Mouse (Mus musculus) stomach, embryonic 16.5 days (tissue): ENCODE data around the gene Tnrc18. TPM values are rescaled to one million over a fixed set of nuclear protein-coding genes. Genes with fewer than 3 reads are reported as not detected.

ENCODE experiments used
- ATAC-seq: fragments of 200-750 bp; cut with Nextera tagmentation; 2 replicates; pipeline ENCODE4 v1.8.0; 2017; ENCODE audit warnings: moderate number of reproducible peaks, moderate TSS enrichment; ENCODE audit not compliant: insufficient read depth, low FRiP score
- H3K27ac ChIP-seq: fragments of 300-500 bp; sonication (generic); 2 replicates; pipeline ENCODE4 v1.5.1; 2014; ENCODE audit warnings: low read length
- H3K27me3 ChIP-seq: fragments of 300-500 bp; sonication (generic); 2 replicates; pipeline ENCODE4 v1.6.1; 2014; ENCODE audit warnings: low read length, control low read depth, mixed read lengths; ENCODE audit not compliant: control insufficient read depth, insufficient read depth
- H3K36me3 ChIP-seq: fragments of 300-500 bp; sonication (generic); 2 replicates; pipeline ENCODE4 v1.6.1; 2014; ENCODE audit warnings: low read length; ENCODE audit not compliant: control insufficient read depth, insufficient read depth
- H3K4me1 ChIP-seq: fragments of 300-500 bp; sonication (generic); 2 replicates; pipeline ENCODE4 v1.6.1; 2014; ENCODE audit warnings: low read length, control low read depth, mixed read lengths; ENCODE audit not compliant: control insufficient read depth, insufficient read depth
- H3K4me2 ChIP-seq: fragments of 300-500 bp; sonication (generic); 2 replicates; pipeline ENCODE4 v1.6.1; 2014; ENCODE audit warnings: low read depth, low read length, mixed read lengths
- H3K4me3 ChIP-seq: fragments of 300-500 bp; sonication (generic); replicated peaks from 2 replicates; pipeline ENCODE4 v1.5.1; 2014; ENCODE audit warnings: mild to moderate bottlenecking, low read length
- H3K9ac ChIP-seq: fragments of 300-500 bp; sonication (generic); 2 replicates; pipeline ENCODE4 v1.6.1; 2014; ENCODE audit warnings: low read length
- H3K9me3 ChIP-seq: fragments of 300-500 bp; sonication (generic); replicated peaks from 2 replicates; pipeline ENCODE4 v1.6.1; 2016; ENCODE audit warnings: low read length, control low read depth; ENCODE audit not compliant: control insufficient read depth
- WGBS: fragments of 180-500 bp; shearing (Covaris S2); extraction: QIAGEN DNeasy Blood & Tissue Kit; methylation state at CpG from one replicate; pipeline ENCODE4 v1.1.7; 2014; 5-methylcytosine and 5-hydroxymethylcytosine counted together
- polyA plus RNA-seq: library from polyadenylated mRNA; unstranded; fragments of >200 nt; fragmentation: Nextera tagmentation; extraction: Ambion mirVana; gene quantifications from 2 replicates; pipeline ENCODE4 v1.2.1, GENCODE M21; 2015

The Tnrc18 gene
- polyA plus RNA-seq, 1 experiment from 2014 or later = 16.9 TPM

DNA sequence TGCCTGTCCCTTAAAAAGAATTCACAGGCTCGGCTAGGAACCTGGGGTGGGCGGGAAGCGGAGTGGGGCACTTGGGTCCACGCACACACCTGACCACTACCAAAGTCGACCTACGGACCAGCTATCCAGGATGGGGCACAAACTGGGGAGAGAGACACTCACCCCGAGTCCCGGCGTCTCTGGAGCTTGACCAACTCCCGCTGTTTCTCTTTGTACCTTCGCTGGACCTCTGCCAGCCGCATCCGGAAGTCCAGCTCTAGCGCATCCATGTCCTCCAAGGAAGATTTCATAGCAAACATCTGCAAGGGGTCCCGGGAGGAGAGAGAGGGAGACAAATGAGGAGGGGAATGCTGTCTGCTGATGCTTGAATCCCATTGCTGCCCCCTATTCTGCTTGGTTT, 52.6 kb downstream of the Tnrc18 start:
- H3K36me3 ChIP-seq = peaks cover 38% of the 10 kb centered on the region

DNA sequence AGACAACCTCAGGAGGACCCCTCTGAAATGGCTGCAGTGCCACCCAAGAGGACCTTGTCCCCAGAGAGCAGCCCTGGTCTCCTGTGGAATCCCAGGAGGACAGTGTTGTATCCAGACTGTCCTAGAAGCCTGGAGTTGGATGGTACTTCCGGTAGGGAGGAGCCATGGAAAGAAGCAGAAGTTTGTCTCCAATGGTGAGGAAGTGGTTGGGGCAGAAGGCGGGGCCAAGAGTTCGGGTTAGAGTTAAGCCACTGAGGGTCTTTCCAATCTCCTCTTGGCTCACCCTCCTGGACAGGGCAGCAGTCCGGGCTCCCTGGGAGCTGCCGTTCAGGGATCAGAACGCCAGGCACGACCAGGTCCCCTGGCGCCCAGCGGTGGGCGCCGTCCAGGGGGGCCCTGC, 53.2 kb downstream of the Tnrc18 start:
- no peak for ATAC-seq
- 62% methylated on average over 11 of the region's 11 CpGs for WGBS
- peaks cover 43% of the 10 kb centered on the region for H3K36me3 ChIP-seq

More for the DNA sequence above, 52.6 kb downstream of the Tnrc18 start:
- H3K27ac ChIP-seq = no peak overlapping the region
- no peaks in the 10 kb centered on the region for H3K9me3 ChIP-seq
- H3K4me3 ChIP-seq = no peak overlapping the region
- H3K9ac ChIP-seq = no peak overlapping the region
- ATAC-seq = no peak
- no peak overlapping the region for H3K4me2 ChIP-seq
- H3K27me3 ChIP-seq = no peaks in the 10 kb centered on the region
- peaks cover 8% of the 10 kb centered on the region; the same call in 1 of the 2 replicates for H3K4me1 ChIP-seq
- WGBS = 85% methylated on average over 15 of the region's 15 CpGs

GRCm38 (mm10) chr5:142762082-142762807, 55.2 kb downstream of the Tnrc18 start:
- Histone ChIP-seq H3K27ac (no peak overlapping the region), H3K9me3 (no peaks in the 10 kb centered on the region), H3K4me1 (no peaks in the 10 kb centered on the region), H3K36me3 (peaks cover 51% of the 10 kb centered on the region), H3K27me3 (no peaks in the 10 kb centered on the region), H3K4me2 (no peak overlapping the region), H3K4me3 (no peak overlapping the region), H3K9ac (no peak overlapping the region)
- ATAC-seq = no peak
- 89% methylated on average over 21 of the region's 21 CpGs for WGBS

More for the DNA sequence above, 53.2 kb downstream of the Tnrc18 start:
- Histone ChIP-seq H3K9me3 (no peaks in the 10 kb centered on the region), H3K4me1 (peaks cover 8% of the 10 kb centered on the region; the same call in 1 of the 2 replicates), H3K4me3 (no peak overlapping the region), H3K27ac (no peak overlapping the region), H3K27me3 (no peaks in the 10 kb centered on the region), H3K4me2 (no peak overlapping the region), H3K9ac (no peak overlapping the region)

- no peak overlapping the region for H3K4me3 ChIP-seq
- WGBS = 88% methylated on average over 16 of the region's 16 CpGs
- H3K36me3 ChIP-seq = peaks cover 51% of the 10 kb centered on the region
Observed at GRCm38 (mm10) chr5:142761326-142761983, 56.0 kb downstream of the Tnrc18 start.

GRCm38 (mm10) chr5:142759786-142760185, 57.7 kb downstream of the Tnrc18 start:
- 84% methylated on average over 8 of the region's 8 CpGs for WGBS
- no peak for ATAC-seq
- no peak overlapping the region for H3K9ac ChIP-seq
- no peak overlapping the region for H3K27ac ChIP-seq
- H3K4me3 ChIP-seq = no peak overlapping the region
- peaks cover 52% of the 10 kb centered on the region for H3K36me3 ChIP-seq
- H3K4me2 ChIP-seq = no peak overlapping the region
- no peaks in the 10 kb centered on the region for H3K27me3 ChIP-seq
- H3K9me3 ChIP-seq = no peaks in the 10 kb centered on the region
- H3K4me1 ChIP-seq = no peaks in the 10 kb centered on the region

More at GRCm38 (mm10) chr5:142761326-142761983, 56.0 kb downstream of the Tnrc18 start:
- no peak overlapping the region for H3K9ac ChIP-seq
- H3K27me3 ChIP-seq = no peaks in the 10 kb centered on the region
- ATAC-seq = no peak
- H3K4me1 ChIP-seq = no peaks in the 10 kb centered on the region
- H3K4me2 ChIP-seq = no peak overlapping the region
- no peaks in the 10 kb centered on the region for H3K9me3 ChIP-seq
- H3K27ac ChIP-seq = no peak overlapping the region

- Histone ChIP-seq H3K9ac (no peak overlapping the region), H3K4me3 (no peak overlapping the region), H3K9me3 (no peaks in the 10 kb centered on the region), H3K4me1 (no peaks in the 10 kb centered on the region), H3K27ac (no peak overlapping the region), H3K36me3 (peaks cover 21% of the 10 kb centered on the region), H3K4me2 (no peak overlapping the region), H3K27me3 (no peaks in the 10 kb centered on the region)
- ATAC-seq = no peak
- WGBS = 56% methylated on average over 13 of the region's 13 CpGs
Observed at GRCm38 (mm10) chr5:142752241-142752640, 65.2 kb downstream of the Tnrc18 start.

DNA sequence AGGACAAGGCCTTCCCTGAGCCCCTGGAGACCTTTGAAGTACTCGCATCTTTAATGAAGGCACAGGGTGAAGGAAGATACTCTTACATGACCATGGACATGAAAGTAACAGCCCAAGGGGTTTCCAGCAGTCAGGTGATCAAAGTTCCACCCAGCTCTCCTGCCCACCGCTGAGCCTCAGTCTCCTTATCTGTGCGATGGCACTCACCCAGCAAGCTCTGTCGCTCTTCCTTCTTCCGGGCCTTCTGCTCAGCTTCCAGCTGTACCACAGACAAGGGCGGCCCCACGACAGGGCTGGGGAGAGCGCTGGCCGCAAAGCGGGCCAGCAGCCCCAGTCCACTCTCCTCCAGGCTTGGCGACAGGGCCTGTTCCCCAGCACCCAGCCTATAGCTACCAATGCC, 67.3 kb downstream of the Tnrc18 start:
- peaks cover 22% of the 10 kb centered on the region for H3K36me3 ChIP-seq
- no peaks in the 10 kb centered on the region for H3K9me3 ChIP-seq
- no peak overlapping the region for H3K4me2 ChIP-seq
- H3K27ac ChIP-seq = no peak overlapping the region
- no peak overlapping the region for H3K4me3 ChIP-seq
- 79% methylated on average over 11 of the region's 11 CpGs for WGBS
- H3K27me3 ChIP-seq = no peaks in the 10 kb centered on the region
- no peak overlapping the region for H3K9ac ChIP-seq
- no peak for ATAC-seq
- H3K4me1 ChIP-seq = no peaks in the 10 kb centered on the region

- no peaks in the 10 kb centered on the region for H3K27me3 ChIP-seq
- no peak overlapping the region for H3K9ac ChIP-seq
- no peak overlapping the region for H3K4me2 ChIP-seq
- no peak for ATAC-seq
- WGBS = 81% methylated on average over 12 of the region's 12 CpGs
- H3K4me3 ChIP-seq = no peak overlapping the region
- no peak overlapping the region for H3K27ac ChIP-seq
- H3K36me3 ChIP-seq = peaks cover 36% of the 10 kb centered on the region
- H3K9me3 ChIP-seq = no peaks in the 10 kb centered on the region
- no peaks in the 10 kb centered on the region for H3K4me1 ChIP-seq
Observed at GRCm38 (mm10) chr5:142747026-142747629, 70.3 kb downstream of the Tnrc18 start.

GRCm38 (mm10) chr5:142739941-142740340, 77.5 kb downstream of the Tnrc18 start:
- no peak for ATAC-seq
- no peaks in the 10 kb centered on the region for H3K9me3 ChIP-seq
- no peak overlapping the region for H3K27ac ChIP-seq
- no peak overlapping the region for H3K4me3 ChIP-seq
- no peak overlapping the region for H3K9ac ChIP-seq
- WGBS = 81% methylated on average over 8 of the region's 8 CpGs
- H3K4me2 ChIP-seq = no peak overlapping the region
- H3K36me3 ChIP-seq = peaks cover 44% of the 10 kb centered on the region
- H3K4me1 ChIP-seq = no peaks in the 10 kb centered on the region
- H3K27me3 ChIP-seq = no peaks in the 10 kb centered on the region
